Mouse (Mus musculus): ENCODE data around the gene Mrpl49. TPM values are rescaled to one million over a fixed set of nuclear protein-coding genes. Genes with fewer than 3 reads are reported as not detected.
A peak's percentile ranks its signal among the peaks of the same experiment; 100 is the strongest.

The Mrpl49 gene
- total RNA-seq, 1 experiment from 2014 or later = 65.2 TPM

DNA sequence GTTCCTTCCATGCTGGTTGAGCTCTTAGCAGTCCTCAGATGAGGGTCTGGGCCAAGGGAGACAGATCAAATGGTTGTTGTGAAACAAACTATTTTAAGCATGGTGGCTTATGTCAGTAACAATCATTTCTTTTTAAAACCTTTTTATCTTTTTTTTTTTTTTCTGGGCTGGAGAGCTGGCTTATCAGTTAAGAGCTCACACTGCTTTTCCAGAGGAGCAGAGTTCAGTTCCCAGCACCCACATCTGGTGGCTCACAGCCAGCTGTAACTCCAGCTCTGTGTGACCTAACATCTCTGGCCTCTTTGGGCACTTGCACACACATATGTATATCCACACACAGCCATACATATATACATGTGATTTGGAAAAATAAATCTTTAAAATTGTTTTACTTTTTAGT is 19.9 kb downstream of the Mrpl49 start:
- no peak for DNase-seq

- no peak for DNase-seq
Measured at GRCm38 (mm10) chr19:6035966-6036585, 21.5 kb downstream of the Mrpl49 start.

DNA sequence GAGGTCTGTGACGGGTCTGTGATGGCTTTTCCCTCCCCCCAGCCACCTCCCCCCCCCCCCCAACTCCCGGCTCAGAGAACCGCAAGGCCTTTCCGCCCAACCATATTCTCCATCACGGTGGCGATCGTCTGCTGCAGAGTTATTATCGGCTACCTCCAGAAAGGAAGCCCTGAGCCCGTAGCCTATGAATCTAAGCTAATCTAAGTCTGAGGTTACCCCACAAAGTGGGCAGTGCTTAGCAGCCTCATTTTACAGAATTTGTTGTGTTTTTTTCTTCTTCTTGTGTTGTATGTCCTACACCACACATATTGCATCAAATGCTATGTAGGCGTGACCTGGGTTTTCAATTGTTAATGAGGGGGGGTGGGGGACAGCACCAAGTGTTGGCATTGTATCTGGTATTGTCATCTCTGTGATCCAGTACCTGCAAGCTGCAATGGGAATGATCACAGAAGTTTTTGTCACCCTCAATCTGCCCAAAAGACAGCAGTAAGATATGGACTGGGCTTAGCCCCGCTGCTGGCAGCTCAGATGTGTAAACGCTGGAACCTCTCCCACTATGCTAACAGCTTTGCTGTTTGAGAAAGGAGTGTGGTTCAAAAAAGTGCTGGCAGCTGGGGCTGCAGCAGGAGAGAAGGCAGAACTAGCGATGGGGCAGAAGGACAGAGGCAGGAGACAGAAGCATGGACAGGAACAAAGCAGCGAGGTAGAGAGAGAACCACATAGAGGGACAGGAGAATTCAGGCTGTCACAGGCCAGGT is 26.9 kb downstream of the Mrpl49 start:
- no peak for DNase-seq

DNA sequence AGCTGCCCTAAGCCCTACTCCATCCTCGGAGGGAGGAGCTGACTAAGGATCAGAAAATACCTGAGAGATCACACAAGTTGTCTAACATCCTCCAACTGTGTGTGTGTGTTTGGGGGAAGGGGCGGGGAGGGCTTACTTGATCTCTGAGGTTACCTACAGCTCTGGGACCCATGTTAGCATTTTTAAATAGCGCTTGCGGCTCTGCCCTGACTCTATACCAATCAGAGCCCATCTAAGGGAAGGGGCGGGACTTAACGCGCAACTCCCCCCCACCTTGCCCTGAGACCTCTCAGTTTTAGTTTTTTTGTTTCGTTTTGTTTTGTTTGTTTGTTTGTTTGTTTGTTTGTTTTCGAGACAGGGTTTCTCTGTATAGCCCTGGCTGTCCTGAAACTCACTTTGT is 28.2 kb downstream of the Mrpl49 start:
- DNase-seq = no peak

DNA sequence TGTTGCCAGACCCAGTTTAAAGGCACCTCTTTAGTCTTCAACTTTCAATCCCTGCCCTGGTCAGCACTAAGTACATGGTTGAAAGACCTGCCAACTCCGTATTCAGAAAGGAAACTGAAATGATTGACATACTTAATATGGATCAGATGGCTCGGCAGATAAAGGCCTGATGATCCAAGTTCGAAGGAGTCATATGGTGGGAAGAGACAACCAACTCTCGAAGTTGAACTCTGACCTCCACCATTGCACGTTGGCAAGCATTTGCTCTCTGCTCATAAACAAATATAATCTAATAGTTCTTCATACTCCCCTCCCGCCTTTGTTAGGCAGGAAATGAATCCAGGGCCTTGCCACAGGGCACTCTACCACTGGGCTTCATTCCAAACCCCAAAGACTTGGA is 28.6 kb downstream of the Mrpl49 start:
- no peak for DNase-seq

DNA sequence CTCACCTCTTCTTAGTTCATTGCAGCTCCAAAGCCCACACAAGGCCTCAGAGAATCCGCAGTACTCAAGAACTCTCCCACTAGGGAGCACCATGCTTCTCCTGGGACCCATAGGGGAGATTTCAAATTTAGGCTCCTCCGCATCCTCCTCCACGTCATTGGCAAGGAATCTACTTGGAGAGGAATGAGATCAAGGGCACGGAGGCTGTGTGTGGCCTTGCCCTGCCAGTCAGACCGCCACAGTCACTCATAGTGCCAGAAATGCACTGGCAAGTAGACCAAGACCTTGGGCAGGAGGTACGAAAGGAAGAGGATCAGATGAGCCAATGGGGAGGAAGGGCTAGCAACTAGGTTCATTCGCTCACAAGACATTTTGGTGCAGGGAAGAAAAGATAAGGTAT is 33.7 kb downstream of the Mrpl49 start:
- peak; percentile 50 for DNase-seq

DNA sequence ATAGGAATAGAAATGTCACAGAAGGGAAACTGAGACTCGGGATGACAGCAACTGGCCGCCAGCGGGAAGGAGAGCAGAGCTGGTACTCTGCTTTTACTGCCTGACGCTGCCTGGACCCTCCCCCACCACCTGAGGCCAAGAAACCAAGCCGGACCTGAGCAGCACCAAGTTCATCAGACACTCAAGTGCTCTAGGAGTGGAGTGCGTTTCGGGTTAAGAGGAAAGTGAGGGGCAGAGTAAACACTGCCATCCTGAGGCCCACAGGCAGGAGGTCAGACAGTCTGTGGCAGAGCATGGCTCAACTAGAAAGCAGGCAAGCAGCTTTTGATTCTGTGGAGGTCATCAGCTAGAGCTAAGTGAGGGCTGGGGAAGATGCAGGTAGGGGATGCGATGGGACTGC is 34.5 kb downstream of the Mrpl49 start:
- DNase-seq = no peak

GRCm38 (mm10) chr19:6020276-6020675 is 37.3 kb downstream of the Mrpl49 start:
- DNase-seq = no peak

DNA sequence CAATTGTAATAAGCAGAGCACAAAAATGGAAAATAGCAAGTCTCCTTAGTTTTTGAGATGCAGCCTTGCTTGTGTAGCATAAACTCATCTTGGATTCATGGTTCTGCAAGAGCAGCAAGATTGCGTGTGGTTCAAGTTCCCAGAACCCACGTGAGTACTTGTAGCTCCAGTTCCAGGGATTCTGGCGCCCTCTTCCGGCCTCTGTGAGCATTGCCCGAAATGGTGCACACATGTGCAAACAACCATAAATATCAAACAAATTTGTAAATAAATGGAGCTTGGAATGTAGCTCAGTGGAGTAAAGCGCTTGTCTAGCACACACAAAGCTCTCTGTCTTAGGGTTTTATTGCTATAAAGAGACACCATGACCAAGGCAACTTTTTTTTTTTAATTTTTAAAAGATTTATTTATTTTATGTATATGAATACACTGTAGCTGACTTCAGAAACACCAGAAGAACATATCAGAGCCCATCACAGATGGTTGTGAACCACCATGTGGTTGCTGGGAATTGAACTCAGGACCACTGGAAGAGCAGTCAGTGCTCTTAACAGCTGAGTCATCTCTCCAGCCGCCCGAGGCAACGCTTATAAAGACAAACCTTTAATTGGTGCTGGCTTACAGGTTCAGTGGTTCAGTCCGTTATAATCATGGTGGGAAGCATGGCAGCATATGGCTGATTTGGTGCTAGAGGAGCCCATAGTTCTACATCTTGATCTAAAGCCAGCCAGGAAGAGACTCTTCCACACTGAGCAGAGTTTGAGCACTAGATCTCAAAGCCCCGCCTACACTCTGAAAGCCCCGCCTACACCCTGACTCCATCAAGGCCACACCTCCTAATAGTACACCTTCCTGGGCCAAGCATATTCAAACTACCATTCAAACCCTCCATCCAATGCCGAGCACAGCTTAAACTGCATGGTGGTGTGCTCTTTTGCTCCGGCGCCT is 39.2 kb downstream of the Mrpl49 start:
- DNase-seq = peak; percentile 87

- no peak for DNase-seq
Measured at GRCm38 (mm10) chr19:6016532-6016931, 41.1 kb downstream of the Mrpl49 start.

DNA sequence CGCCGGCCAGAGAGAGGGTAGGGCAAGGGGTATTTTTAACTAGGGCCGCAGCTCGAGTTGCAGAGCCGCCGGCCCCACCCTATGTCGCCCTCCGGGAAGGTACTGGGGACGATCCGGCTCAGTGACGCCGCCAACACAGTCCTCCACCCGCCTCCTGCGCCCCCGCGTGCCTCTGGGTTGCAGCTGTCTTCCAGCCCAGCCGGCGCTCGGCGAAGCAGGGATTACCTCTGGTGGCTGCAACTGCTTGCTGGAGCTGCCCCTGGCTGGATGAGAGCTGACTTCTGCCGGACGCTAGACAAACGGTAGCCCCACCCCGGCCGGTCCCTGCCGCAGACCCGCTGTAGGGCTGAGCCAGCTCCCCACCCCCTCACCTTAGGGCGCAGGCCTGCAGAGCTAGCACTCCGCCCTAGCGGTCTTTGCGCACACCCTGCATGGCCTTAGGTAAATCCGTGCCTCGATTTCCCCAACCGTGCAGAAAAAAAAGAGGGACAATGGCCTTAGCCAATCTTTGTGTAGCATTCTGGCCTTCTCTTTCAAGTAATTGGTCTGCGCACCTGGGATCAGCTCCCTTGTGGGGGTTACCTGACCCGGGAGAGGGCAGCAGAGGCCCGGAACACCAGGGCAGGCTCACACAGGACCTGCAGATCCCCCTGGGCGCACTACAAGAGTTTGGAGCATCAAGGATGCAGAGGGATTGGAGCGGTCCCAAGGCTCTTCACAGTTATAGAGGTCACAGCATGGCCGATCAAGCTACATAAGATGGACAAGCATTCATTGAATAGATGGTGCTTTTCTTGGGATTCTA is 41.9 kb downstream of the Mrpl49 start, which contains the start of gene Capn1:
Gene Capn1, minus strand, starts transcription at position 387 of the 805 bp plus-strand sequence.
- peak; percentile 76 for DNase-seq

DNA sequence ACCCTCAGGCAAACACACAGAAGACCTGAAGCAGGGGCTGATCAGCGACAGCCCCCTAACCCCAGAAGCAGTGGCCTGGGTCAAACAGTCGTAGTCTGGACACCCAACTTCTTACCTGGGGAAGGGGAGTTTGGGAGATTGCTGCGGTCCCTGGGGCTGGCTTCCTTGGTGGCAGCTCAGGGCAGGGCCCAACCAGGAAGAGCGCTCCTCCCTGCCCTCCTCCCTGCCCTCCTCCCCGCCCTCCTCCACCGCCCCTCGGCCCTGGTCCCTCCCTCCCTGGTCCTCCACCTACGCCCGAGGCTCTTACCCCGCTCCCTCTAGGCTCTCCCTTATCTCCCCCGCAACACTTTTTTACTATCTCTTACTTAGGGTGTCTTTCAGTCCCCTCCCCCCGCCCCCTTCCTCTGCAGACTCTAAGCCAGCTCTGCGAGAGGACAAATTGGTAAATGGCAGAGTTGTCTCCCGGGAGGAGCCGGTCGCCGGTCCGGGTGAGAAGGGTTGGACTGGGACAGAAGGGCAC is 42.5 kb downstream of the Mrpl49 start:
- DNase-seq = peak; percentile 69

DNA sequence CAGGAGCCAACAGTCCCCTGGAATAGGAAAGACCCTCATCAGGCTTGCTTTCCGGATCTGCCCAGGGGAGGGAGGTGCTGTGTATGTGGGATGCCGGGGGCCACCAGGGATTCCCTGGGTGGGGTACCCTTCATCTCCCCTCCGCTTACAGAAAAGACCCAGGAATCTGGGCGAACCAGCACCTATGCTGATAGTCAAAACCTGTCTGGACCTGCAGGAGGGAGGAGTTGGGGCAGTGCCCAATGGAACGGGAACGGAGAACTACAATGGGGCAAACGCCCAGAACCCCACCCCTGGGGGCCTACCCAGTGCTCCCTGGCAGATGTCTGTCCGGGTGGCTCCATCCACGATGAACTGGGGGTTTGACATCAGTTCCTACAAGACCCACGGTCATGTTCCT is 43.9 kb downstream of the Mrpl49 start:
- DNase-seq = no peak

DNA sequence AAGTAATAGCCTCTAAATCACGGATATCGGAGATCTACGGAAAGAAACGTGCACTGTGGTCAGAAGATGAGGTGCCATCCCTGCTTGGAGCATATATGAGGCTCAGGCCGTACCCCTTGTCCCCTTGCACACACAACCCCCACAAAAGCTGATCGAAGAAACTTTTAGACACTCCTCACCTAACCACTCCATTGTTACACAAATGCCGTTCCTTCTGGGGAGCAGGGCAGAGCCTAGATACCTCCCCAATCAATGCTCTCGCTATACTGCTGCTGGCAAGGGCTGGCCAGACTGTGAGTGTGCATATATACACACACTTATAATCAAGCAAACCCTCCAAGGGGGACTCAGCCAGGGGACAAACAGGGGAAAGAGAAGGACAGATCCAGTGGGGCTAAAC is 48.4 kb downstream of the Mrpl49 start:
- DNase-seq = no peak

- DNase-seq = no peak
Measured at GRCm38 (mm10) chr19:6007013-6007412, 50.6 kb downstream of the Mrpl49 start.

DNA sequence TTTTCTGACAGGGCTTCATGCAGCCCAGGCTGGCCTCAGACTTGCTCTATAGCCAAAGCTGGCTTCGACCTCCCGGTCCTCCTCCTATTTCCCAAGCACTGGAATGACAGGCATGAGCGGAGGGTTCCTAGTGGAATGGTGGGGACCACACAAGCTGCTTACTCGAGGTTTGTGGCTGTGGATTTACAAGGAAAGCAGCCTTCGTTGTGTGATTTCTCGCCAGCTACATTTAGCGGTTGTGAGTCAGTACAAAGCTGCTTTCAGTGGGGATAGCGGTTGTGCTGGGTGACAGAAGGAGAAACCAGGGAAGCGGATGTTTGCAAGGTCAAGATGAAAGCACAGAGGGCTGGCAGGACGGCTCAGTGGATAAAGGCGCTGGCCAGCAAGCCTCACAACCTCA is 52.0 kb downstream of the Mrpl49 start:
- no peak for DNase-seq

Small RNAs within 50 kb of the gene (microRNA-seq; reads per million reads assigned to microRNA genes)
- gene Mir6988 = 1.1 to 1.7 reads per million in 2 experiments

Other genes with a start within 250 kb of the Mrpl49 start
- 40.4 and 63.3 TPM in 2 replicates for gene Frmd8, start 182.5 kb downstream of the Mrpl49 start, total RNA-seq (2021)
- gene Slc25a45, start 180.0 kb downstream of the Mrpl49 start, total RNA-seq (2021) = 39.1 and 39.7 TPM in 2 replicates
- gene Tigd3, start 163.6 kb downstream of the Mrpl49 start, total RNA-seq (2021) = 1.3 and 2.0 TPM in 2 replicates
- 88.9 and 103 TPM in 2 replicates for gene Dpf2, start 144.8 kb downstream of the Mrpl49 start, total RNA-seq (2021)
- 6.2 and 8.5 TPM in 2 replicates for gene Cdc42ep2, start 133.0 kb downstream of the Mrpl49 start, total RNA-seq (2021)
- 28.4 and 29.6 TPM in 2 replicates for gene Pola2, start 93.6 kb downstream of the Mrpl49 start, total RNA-seq (2021)
- not detected in 2 replicates for gene Slc22a20, start 71.6 kb downstream of the Mrpl49 start, total RNA-seq (2021)
- gene Capn1, start 41.9 kb downstream of the Mrpl49 start, total RNA-seq (2021) = 28.0 and 40.2 TPM in 2 replicates
- 59.7 and 65.6 TPM in 2 replicates for gene Syvn1, start 11.2 kb downstream of the Mrpl49 start, total RNA-seq (2021)
- 891 and 1,016 TPM in 2 replicates for gene Fau, start 59 bp upstream of the Mrpl49 start, total RNA-seq (2021)
- gene Znhit2, start 3.4 kb upstream of the Mrpl49 start, total RNA-seq (2021) = 34.6 TPM in 2 replicates
- 59.9 and 66.0 TPM in 2 replicates for gene Tm7sf2, start 10.6 kb upstream of the Mrpl49 start, total RNA-seq (2021)
- gene Vps51, start 19.4 kb upstream of the Mrpl49 start, total RNA-seq (2021) = 68.8 and 80.9 TPM in 2 replicates
- 0.85 TPM in 1 of 2 replicates, not detected in the other for gene Tmem262, start 22.2 kb upstream of the Mrpl49 start, total RNA-seq (2021)
- gene Gm28374, start 24.5 kb upstream of the Mrpl49 start, total RNA-seq (2021) = not detected in 2 replicates
- gene Zfpl1, start 27.2 kb upstream of the Mrpl49 start, total RNA-seq (2021) = 41.9 and 43.0 TPM in 2 replicates
- gene Cdca5, start 27.2 kb upstream of the Mrpl49 start, total RNA-seq (2021) = 3.0 and 4.1 TPM in 2 replicates
- gene AC131692.1, start 36.6 kb upstream of the Mrpl49 start, total RNA-seq (2021) = not detected in 2 replicates
- gene Naaladl1, start 48.0 kb upstream of the Mrpl49 start, total RNA-seq (2021) = 0.24 and 0.38 TPM in 2 replicates
- 15.1 and 19.5 TPM in 2 replicates for gene Sac3d1, start 60.9 kb upstream of the Mrpl49 start, total RNA-seq (2021)
- gene Snx15, start 70.5 kb upstream of the Mrpl49 start, total RNA-seq (2021) = 23.5 and 26.9 TPM in 2 replicates
- 1.00 and 2.1 TPM in 2 replicates for gene Batf2, start 83.2 kb upstream of the Mrpl49 start, total RNA-seq (2021)
- 74.5 and 74.7 TPM in 2 replicates for gene Arl2, start 83.8 kb upstream of the Mrpl49 start, total RNA-seq (2021)
- 0.76 and 2.9 TPM in 2 replicates for gene Majin, start 126.6 kb upstream of the Mrpl49 start, total RNA-seq (2021)
- 20.1 and 25.8 TPM in 2 replicates for gene Gpha2, start 168.6 kb upstream of the Mrpl49 start, total RNA-seq (2021)
- gene Ppp2r5b, start 178.1 kb upstream of the Mrpl49 start, total RNA-seq (2021) = 95.5 and 103 TPM in 2 replicates
- gene Atg2a, start 183.9 kb upstream of the Mrpl49 start, total RNA-seq (2021) = 33.8 and 47.0 TPM in 2 replicates
- gene Ehd1, start 218.9 kb upstream of the Mrpl49 start, total RNA-seq (2021) = 101 and 126 TPM in 2 replicates
- gene Cdc42bpg, start 248.7 kb upstream of the Mrpl49 start, total RNA-seq (2021) = 22.8 and 34.2 TPM in 2 replicates